Mouse (Mus musculus) neural tube, embryonic 14.5 days (tissue): ENCODE measurements around the gene Scaper. TPM values are rescaled to one million over a fixed set of nuclear protein-coding genes. Genes with fewer than 3 reads are reported as not detected.

Source experiments
- ATAC-seq: fragments of 200-750 bp; cut with Nextera tagmentation; 2 replicates; pipeline ENCODE4 v1.8.0; 2017; ENCODE audit warnings: low read depth, mild to moderate bottlenecking, moderate TSS enrichment, moderate library complexity
- H3K27ac ChIP-seq: fragments of 300-500 bp; sonication (generic); 2 replicates; pipeline ENCODE4 v1.5.1; 2014; ENCODE audit warnings: low read depth, mild to moderate bottlenecking, control low read depth, low read length, moderate library complexity, mixed read lengths
- H3K27me3 ChIP-seq: fragments of 300-500 bp; sonication (generic); 2 replicates; pipeline ENCODE4 v1.6.1; 2014; ENCODE audit warnings: low read length; ENCODE audit not compliant: control insufficient read depth, insufficient read depth
- H3K36me3 ChIP-seq: fragments of 300-500 bp; sonication (generic); 2 replicates; pipeline ENCODE4 v1.6.1; 2014; ENCODE audit warnings: low read length, mixed read lengths; ENCODE audit not compliant: control insufficient read depth, insufficient read depth
- H3K4me1 ChIP-seq: fragments of 300-500 bp; sonication (generic); 2 replicates; pipeline ENCODE4 v1.6.1; 2014; ENCODE audit warnings: low read length; ENCODE audit not compliant: control insufficient read depth, insufficient read depth
- H3K4me2 ChIP-seq: fragments of 300-500 bp; sonication (generic); 2 replicates; pipeline ENCODE4 v1.6.1; 2014; ENCODE audit warnings: mild to moderate bottlenecking, low read depth, low read length, control low read depth
- H3K4me3 ChIP-seq: fragments of 300-500 bp; sonication (generic); 2 replicates; pipeline ENCODE4 v1.5.1; 2014; ENCODE audit warnings: low read depth, low read length, control low read depth, mixed read lengths
- H3K9ac ChIP-seq: fragments of 300-500 bp; sonication (generic); replicated peaks from 2 replicates; pipeline ENCODE4 v1.6.1; 2014; ENCODE audit warnings: low read depth, mild to moderate bottlenecking, control low read depth, low read length, mixed read lengths
- H3K9me3 ChIP-seq: fragments of 300-500 bp; sonication (generic); 2 replicates; pipeline ENCODE4 v1.6.1; 2016; ENCODE audit warnings: low read length; ENCODE audit not compliant: control insufficient read depth
- WGBS: fragments of 180-500 bp; shearing (Covaris S2); extraction: QIAGEN DNeasy Blood & Tissue Kit; methylation state at CpG from one replicate; pipeline ENCODE4 v1.1.7; 2014; 5-methylcytosine and 5-hydroxymethylcytosine counted together
- polyA plus RNA-seq: library from polyadenylated mRNA; unstranded; fragments of >200 nt; fragmentation: Nextera tagmentation; extraction: Ambion mirVana; gene quantifications from 2 replicates; pipeline ENCODE4 v1.2.1, GENCODE M21; 2014

Scaper gene
- 51.1 and 51.2 TPM in 2 replicates for polyA plus RNA-seq

DNA sequence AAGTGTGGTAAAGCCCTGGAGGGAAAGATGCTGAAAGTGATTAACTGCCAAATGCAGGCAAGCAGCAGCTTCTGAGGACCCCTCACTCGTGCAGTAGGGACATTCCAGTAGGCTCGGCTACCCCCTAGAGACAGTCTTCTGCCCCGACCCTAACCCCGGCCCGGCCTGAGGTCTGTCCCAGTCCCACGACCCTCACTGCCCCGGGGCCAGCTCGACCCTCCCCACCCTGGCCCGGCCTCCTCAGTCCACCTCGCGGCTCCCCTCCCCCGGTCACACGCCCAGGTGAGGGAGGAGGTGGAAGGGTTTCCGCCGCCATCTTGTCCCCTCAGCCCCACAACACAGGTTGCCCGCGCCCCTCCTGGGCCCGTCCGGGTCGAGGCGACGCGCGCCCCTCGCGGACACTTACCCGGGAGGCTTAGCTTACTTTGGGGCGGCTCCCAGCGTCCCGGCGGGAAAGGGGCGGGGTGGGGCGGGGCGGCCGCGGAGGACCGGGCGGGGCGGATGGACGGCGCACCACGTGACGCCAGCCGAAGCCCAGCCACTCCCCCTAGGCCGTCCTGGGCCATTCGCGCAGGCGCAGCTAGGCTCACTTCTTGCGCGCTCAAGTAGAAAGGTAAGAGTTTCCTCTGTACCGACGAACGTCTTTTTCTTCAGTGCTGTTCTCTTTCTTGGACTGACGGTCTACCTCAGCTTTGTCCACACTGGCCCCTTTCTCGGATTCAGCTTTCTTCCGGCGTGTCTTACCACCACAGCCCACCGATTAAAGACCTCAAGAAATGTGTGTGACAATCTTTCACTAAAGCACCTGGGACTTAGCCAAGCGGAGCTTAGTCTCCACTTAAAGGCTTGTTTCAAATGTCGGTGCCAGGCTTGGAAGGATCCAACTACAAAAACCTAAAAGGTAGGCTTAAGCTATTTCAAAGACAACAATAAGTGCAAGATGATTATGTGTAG is at the start of gene Scaper:
Gene Scaper (minus strand): TSS at position 456 of the 954 bp plus-strand sequence.
- peak within 1 kb of the TSS; percentile 86 for H3K27ac ChIP-seq

GRCm38 (mm10) chr9:55946819-55947218 is 8.9 kb upstream of the Scaper start:
- Histone ChIP-seq H3K27ac (no peak overlapping the region), H3K4me2 (no peak overlapping the region), H3K4me1 (no peaks in the 10 kb centered on the region), H3K27me3 (no peaks in the 10 kb centered on the region), H3K9ac (no peak overlapping the region), H3K4me3 (no peak overlapping the region), H3K36me3 (no peaks in the 10 kb centered on the region), H3K9me3 (no peaks in the 10 kb centered on the region)
- no peak for ATAC-seq
- WGBS, result 14% methylated on average over 1 of the region's 1 CpGs

More for the DNA sequence above, at the start of gene Scaper:
- ATAC-seq, result peak; percentile 98
- Histone ChIP-seq H3K4me3 (peak within 1 kb of the TSS; percentile 74), H3K9ac (peak within 1 kb of the TSS; percentile 88), H3K9me3 (no peaks in the 10 kb centered on the region), H3K36me3 (no peaks in the 10 kb centered on the region), H3K4me1 (peaks cover 8% of the 10 kb centered on the region; the same call in 1 of the 2 replicates), H3K27me3 (no peaks in the 10 kb centered on the region), H3K4me2 (peak within 1 kb of the TSS; percentile 65)
- WGBS, result under 1% methylated on average over 53 of the region's 60 CpGs

DNA sequence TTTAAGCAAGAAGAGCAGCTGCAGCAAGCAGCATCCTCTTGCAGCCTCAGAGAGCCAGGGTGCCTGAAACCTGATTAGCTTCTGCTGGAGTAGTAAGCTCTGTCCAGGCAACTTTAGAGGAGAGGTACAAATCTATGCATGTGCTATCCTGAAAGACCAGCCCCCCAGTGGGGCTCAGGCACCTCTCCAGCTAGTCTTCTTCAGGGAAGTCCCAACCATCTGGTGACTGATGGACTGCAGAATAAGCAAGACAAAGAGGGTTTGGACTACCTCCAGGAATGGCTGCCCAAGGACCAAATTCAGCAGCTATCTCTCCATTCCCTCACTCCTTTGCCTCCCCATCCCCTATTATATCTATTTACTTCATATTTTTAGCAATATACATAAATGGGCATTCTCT is 3.4 kb upstream of the Scaper start:
- no peak for ATAC-seq
- no peak overlapping the region for H3K4me3 ChIP-seq
- peaks cover 8% of the 10 kb centered on the region; the same call in 1 of the 2 replicates for H3K4me1 ChIP-seq
- H3K27ac ChIP-seq, result no peak overlapping the region
- no peak overlapping the region for H3K9ac ChIP-seq
- no peaks in the 10 kb centered on the region for H3K27me3 ChIP-seq
- no peaks in the 10 kb centered on the region for H3K9me3 ChIP-seq
- no peak overlapping the region for H3K4me2 ChIP-seq
- no peaks in the 10 kb centered on the region for H3K36me3 ChIP-seq

GRCm38 (mm10) chr9:55938618-55938985 is 683 bp upstream of the Scaper start:
- no peak for ATAC-seq
- Histone ChIP-seq H3K4me1 (peaks cover 8% of the 10 kb centered on the region; the same call in 1 of the 2 replicates), H3K9me3 (no peaks in the 10 kb centered on the region), H3K4me3 (peak overlapping the region; percentile 74), H3K27me3 (no peaks in the 10 kb centered on the region), H3K9ac (no peak overlapping the region), H3K4me2 (peak overlapping the region; percentile 65), H3K36me3 (no peaks in the 10 kb centered on the region), H3K27ac (no peak overlapping the region)
- WGBS, result 66% methylated on average over 6 of the region's 6 CpGs

GRCm38 (mm10) chr9:55937224-55937663 is 675 bp downstream of the Scaper start:
- Histone ChIP-seq H3K4me2 (peak overlapping the region; percentile 65), H3K4me1 (peaks cover 8% of the 10 kb centered on the region; the same call in 1 of the 2 replicates), H3K9me3 (no peaks in the 10 kb centered on the region), H3K4me3 (peak overlapping the region; percentile 74), H3K27ac (peak overlapping the region; percentile 86), H3K36me3 (no peaks in the 10 kb centered on the region), H3K27me3 (no peaks in the 10 kb centered on the region), H3K9ac (peak overlapping the region; percentile 88)
- 27% methylated on average over 5 of the region's 5 CpGs for WGBS
- 0 out of 2 replicates have a peak, but pooled peaks have one; percentile 35 for ATAC-seq

GRCm38 (mm10) chr9:55932482-55932881 is 5.4 kb downstream of the Scaper start:
- no peaks in the 10 kb centered on the region for H3K36me3 ChIP-seq
- H3K27ac ChIP-seq, result no peak overlapping the region
- WGBS, result 84% methylated on average over 1 of the region's 1 CpGs
- no peak for ATAC-seq
- H3K4me2 ChIP-seq, result no peak overlapping the region
- peaks cover 5% of the 10 kb centered on the region; the same call in 1 of the 2 replicates for H3K4me1 ChIP-seq
- no peak overlapping the region for H3K9ac ChIP-seq
- no peak overlapping the region for H3K4me3 ChIP-seq
- H3K9me3 ChIP-seq, result no peaks in the 10 kb centered on the region
- H3K27me3 ChIP-seq, result no peaks in the 10 kb centered on the region

DNA sequence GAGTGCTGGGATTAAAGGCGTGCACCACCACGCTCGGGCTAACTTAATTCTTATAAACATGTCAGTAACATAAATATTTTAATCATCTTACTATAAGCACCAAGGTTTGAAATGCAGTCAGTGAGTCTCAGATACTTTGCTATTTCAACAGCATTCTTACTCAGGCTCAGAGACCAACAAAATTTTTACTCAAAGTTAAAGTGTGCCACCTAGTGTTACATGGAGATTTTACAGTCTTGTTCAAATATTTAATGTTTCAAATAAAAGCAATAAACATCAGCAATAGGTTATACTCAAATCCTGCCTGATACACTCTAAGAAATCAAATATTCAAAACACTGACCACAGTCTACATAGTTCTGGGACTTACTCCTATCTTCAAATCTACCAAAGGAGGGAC is 19.3 kb downstream of the Scaper start:
- Histone ChIP-seq H3K9ac (no peak overlapping the region), H3K4me2 (no peak overlapping the region), H3K4me1 (no peaks in the 10 kb centered on the region), H3K27me3 (no peaks in the 10 kb centered on the region), H3K36me3 (no peaks in the 10 kb centered on the region), H3K4me3 (no peak overlapping the region), H3K9me3 (no peaks in the 10 kb centered on the region), H3K27ac (no peak overlapping the region)
- WGBS, result 70% methylated on average over 3 of the region's 3 CpGs
- no peak for ATAC-seq

- no peaks in the 10 kb centered on the region for H3K27me3 ChIP-seq
- no peaks in the 10 kb centered on the region for H3K9me3 ChIP-seq
- no peaks in the 10 kb centered on the region for H3K4me1 ChIP-seq
- no peak overlapping the region for H3K4me3 ChIP-seq
- no peaks in the 10 kb centered on the region for H3K36me3 ChIP-seq
- H3K9ac ChIP-seq, result no peak overlapping the region
- no peak overlapping the region for H3K27ac ChIP-seq
- H3K4me2 ChIP-seq, result no peak overlapping the region
- ATAC-seq, result no peak
These were observed 21.2 kb downstream of the Scaper start for GRCm38 (mm10) chr9:55916751-55917150.

DNA sequence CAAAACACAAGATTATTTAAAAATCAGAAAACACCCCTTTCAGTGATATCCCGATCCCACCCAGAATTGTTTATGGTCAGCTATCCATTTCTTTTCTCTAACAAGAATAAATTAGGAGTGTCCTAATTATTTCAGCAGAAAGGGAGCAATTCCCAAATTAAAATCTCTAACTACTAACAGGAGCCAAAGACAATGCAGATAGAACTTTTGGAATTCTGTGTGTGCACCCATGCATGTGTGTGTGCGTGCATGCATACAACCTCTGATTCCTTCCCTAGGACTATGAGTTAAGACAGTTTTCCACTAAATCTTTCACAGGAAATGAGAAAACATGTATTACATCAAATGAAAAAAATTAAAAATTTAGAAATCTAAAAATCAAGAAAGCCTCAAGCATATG is 26.4 kb downstream of the Scaper start:
- Histone ChIP-seq H3K36me3 (0 out of 2 replicates have a peak, but pooled peaks cover 3% of the 10 kb centered on the region), H3K4me2 (no peak overlapping the region), H3K27ac (no peak overlapping the region), H3K9ac (no peak overlapping the region), H3K27me3 (no peaks in the 10 kb centered on the region), H3K4me3 (no peak overlapping the region), H3K9me3 (no peaks in the 10 kb centered on the region), H3K4me1 (no peaks in the 10 kb centered on the region)
- no peak for ATAC-seq
- WGBS, result 87% methylated on average over 2 of the region's 2 CpGs
